Mouse (Mus musculus): ENCODE results near the gene Pard6a. TPM values are rescaled to one million over a fixed set of nuclear protein-coding genes. Genes with fewer than 3 reads are reported as not detected.
A peak's percentile ranks its signal among the peaks of the same experiment; 100 is the strongest.

Pard6a gene
- 0.73 and 0.78 TPM in 2 replicates for polyA plus RNA-seq (2012)

GRCm38 (mm10) chr8:105700966-105701824 is at the start of gene Pard6a, which contains the start of gene Acd:
Gene Pard6a, plus strand, starts transcription at chr8:105701148.
Gene Acd, minus strand, starts transcription at chr8:105701102.
- H3K4me3 ChIP-seq (replicated peaks) = peak within 1 kb of the TSS; percentile 77
- H3K36me3 ChIP-seq (ENCODE audit: control insufficient read depth) = peaks cover 58% of the 10 kb centered on the region
- TF ChIP-seq TAL1 (IDR thresholded peaks at IDR 0.05; ENCODE audit: low read length) = no peak
- no peak for TF ChIP-seq GATA1 (IDR thresholded peaks at IDR 0.05; ENCODE audit: low read length)
- H3K4me1 ChIP-seq (ENCODE audit: control insufficient read depth) = peaks cover 57% of the 10 kb centered on the region
- H3K9me3 ChIP-seq (ENCODE audit: control insufficient read depth, low read length) = no peaks in the 10 kb centered on the region
- H3K27me3 ChIP-seq (ENCODE audit: control insufficient read depth) = no peaks in the 10 kb centered on the region

- no peak for TF ChIP-seq GATA1 (IDR thresholded peaks at IDR 0.05; ENCODE audit: low read length)
- Histone ChIP-seq H3K36me3 (ENCODE audit: control insufficient read depth) (peaks cover 76% of the 10 kb centered on the region), H3K4me1 (ENCODE audit: control insufficient read depth) (no peaks in the 10 kb centered on the region; the same call in 1 of the 2 replicates), H3K4me3 (replicated peaks) (no peak overlapping the region), H3K27me3 (ENCODE audit: control insufficient read depth) (no peaks in the 10 kb centered on the region), H3K9me3 (ENCODE audit: control insufficient read depth, low read length) (no peaks in the 10 kb centered on the region)
Measured at GRCm38 (mm10) chr8:105657641-105658040, 43.3 kb upstream of the Pard6a start.

- Histone ChIP-seq H3K36me3 (ENCODE audit: control insufficient read depth) (peaks cover 79% of the 10 kb centered on the region), H3K27me3 (ENCODE audit: control insufficient read depth) (no peaks in the 10 kb centered on the region), H3K9me3 (ENCODE audit: control insufficient read depth, low read length) (no peaks in the 10 kb centered on the region), H3K4me1 (ENCODE audit: control insufficient read depth) (no peaks in the 10 kb centered on the region), H3K4me3 (replicated peaks) (no peak overlapping the region)
- TF ChIP-seq GATA1 (IDR thresholded peaks at IDR 0.05; ENCODE audit: low read length) = no peak
- TF ChIP-seq TAL1 (IDR thresholded peaks at IDR 0.05; ENCODE audit: low read length) = no peak
Measured at GRCm38 (mm10) chr8:105661167-105661566, 39.8 kb upstream of the Pard6a start.

- H3K4me3 ChIP-seq (replicated peaks) = no peak overlapping the region
- H3K9me3 ChIP-seq (ENCODE audit: control insufficient read depth, low read length) = no peaks in the 10 kb centered on the region
- H3K36me3 ChIP-seq (ENCODE audit: control insufficient read depth) = peaks cover 98% of the 10 kb centered on the region
- H3K4me1 ChIP-seq (ENCODE audit: control insufficient read depth) = no peaks in the 10 kb centered on the region
- TF ChIP-seq GATA1 (IDR thresholded peaks at IDR 0.05; ENCODE audit: low read length) (no peak), TAL1 (IDR thresholded peaks at IDR 0.05; ENCODE audit: low read length) (no peak)
- H3K27me3 ChIP-seq (ENCODE audit: control insufficient read depth) = no peaks in the 10 kb centered on the region
Measured at GRCm38 (mm10) chr8:105677891-105678290, 23.1 kb upstream of the Pard6a start.

GRCm38 (mm10) chr8:105685325-105685724 is 15.6 kb upstream of the Pard6a start:
- Histone ChIP-seq H3K27me3 (ENCODE audit: control insufficient read depth) (peaks cover 5% of the 10 kb centered on the region; the same call in 1 of the 2 replicates), H3K36me3 (ENCODE audit: control insufficient read depth) (peaks cover 49% of the 10 kb centered on the region), H3K4me1 (ENCODE audit: control insufficient read depth) (peaks cover 12% of the 10 kb centered on the region), H3K4me3 (replicated peaks) (no peak overlapping the region), H3K9me3 (ENCODE audit: control insufficient read depth, low read length) (no peaks in the 10 kb centered on the region)
- no peak for TF ChIP-seq TAL1 (IDR thresholded peaks at IDR 0.05; ENCODE audit: low read length)

GRCm38 (mm10) chr8:105685796-105686308 is 15.1 kb upstream of the Pard6a start, which contains the start of gene Carmil2:
Gene Carmil2, plus strand, starts transcription at chr8:105686274.
- peaks cover 12% of the 10 kb centered on the region for H3K4me1 ChIP-seq (ENCODE audit: control insufficient read depth)
- no peak within 1 kb of the TSS for H3K4me3 ChIP-seq (replicated peaks)
- H3K27me3 ChIP-seq (ENCODE audit: control insufficient read depth) = peaks cover 5% of the 10 kb centered on the region; the same call in 1 of the 2 replicates
- TF ChIP-seq GATA1 (IDR thresholded peaks at IDR 0.05; ENCODE audit: low read length) (no peak), TAL1 (IDR thresholded peaks at IDR 0.05; ENCODE audit: low read length) (no peak)
- H3K9me3 ChIP-seq (ENCODE audit: control insufficient read depth, low read length) = no peaks in the 10 kb centered on the region
- peaks cover 43% of the 10 kb centered on the region for H3K36me3 ChIP-seq (ENCODE audit: control insufficient read depth)

GRCm38 (mm10) chr8:105686551-105686950 is 14.4 kb upstream of the Pard6a start:
- Histone ChIP-seq H3K4me1 (ENCODE audit: control insufficient read depth) (peaks cover 16% of the 10 kb centered on the region), H3K4me3 (replicated peaks) (no peak overlapping the region), H3K27me3 (ENCODE audit: control insufficient read depth) (peaks cover 5% of the 10 kb centered on the region; the same call in 1 of the 2 replicates), H3K36me3 (ENCODE audit: control insufficient read depth) (peaks cover 36% of the 10 kb centered on the region), H3K9me3 (ENCODE audit: control insufficient read depth, low read length) (no peaks in the 10 kb centered on the region)
- no peak for TF ChIP-seq TAL1 (IDR thresholded peaks at IDR 0.05; ENCODE audit: low read length)
- TF ChIP-seq GATA1 (IDR thresholded peaks at IDR 0.05; ENCODE audit: low read length) = no peak

- Histone ChIP-seq H3K4me1 (ENCODE audit: control insufficient read depth) (peaks cover 16% of the 10 kb centered on the region), H3K9me3 (ENCODE audit: control insufficient read depth, low read length) (no peaks in the 10 kb centered on the region), H3K36me3 (ENCODE audit: control insufficient read depth) (peaks cover 27% of the 10 kb centered on the region), H3K4me3 (replicated peaks) (no peak overlapping the region), H3K27me3 (ENCODE audit: control insufficient read depth) (peaks cover 5% of the 10 kb centered on the region; the same call in 1 of the 2 replicates)
- no peak for TF ChIP-seq GATA1 (IDR thresholded peaks at IDR 0.05; ENCODE audit: low read length)
- TF ChIP-seq TAL1 (IDR thresholded peaks at IDR 0.05; ENCODE audit: low read length) = no peak
Measured at GRCm38 (mm10) chr8:105687512-105687911, 13.4 kb upstream of the Pard6a start.

- TF ChIP-seq TAL1 (IDR thresholded peaks at IDR 0.05; ENCODE audit: low read length) = no peak
- TF ChIP-seq GATA1 (IDR thresholded peaks at IDR 0.05; ENCODE audit: low read length) = no peak
- H3K27me3 ChIP-seq (ENCODE audit: control insufficient read depth) = peaks cover 5% of the 10 kb centered on the region; the same call in 1 of the 2 replicates
Measured at GRCm38 (mm10) chr8:105688242-105688752, 12.7 kb upstream of the Pard6a start.

More at GRCm38 (mm10) chr8:105688242-105688752, 12.7 kb upstream of the Pard6a start:
- no peaks in the 10 kb centered on the region for H3K9me3 ChIP-seq (ENCODE audit: control insufficient read depth, low read length)
- peaks cover 19% of the 10 kb centered on the region for H3K36me3 ChIP-seq (ENCODE audit: control insufficient read depth)
- peaks cover 16% of the 10 kb centered on the region for H3K4me1 ChIP-seq (ENCODE audit: control insufficient read depth)
- no peak overlapping the region for H3K4me3 ChIP-seq (replicated peaks)

All from erythroblast, embryonic 14.5 days (primary cell).